Mouse (Mus musculus) cerebellum, adult 2 months (tissue): ENCODE results near the gene Mroh2a. TPM values are rescaled to one million over a fixed set of nuclear protein-coding genes. Genes with fewer than 3 reads are reported as not detected.

ENCODE experiments used
- DNase-seq, 2 experiments: peaks; one replicate each; pipeline ENCODE4 v3.0.0; 2021
- H3K27ac ChIP-seq: fragments of 200-500 bp; 2 replicates; pipeline ENCODE4 v1.5.1; 2012; ENCODE audit warnings: low read length, control low read depth, inconsistent platforms; ENCODE audit not compliant: insufficient read depth
- H3K27me3 ChIP-seq: fragments of 200-500 bp; 2 replicates; pipeline ENCODE4 v1.6.1; 2012; ENCODE audit warnings: inconsistent platforms, mild to moderate bottlenecking, low read length, moderate library complexity; ENCODE audit not compliant: control insufficient read depth, insufficient read depth
- H3K4me1 ChIP-seq: fragments of 200-500 bp; 2 replicates; pipeline ENCODE4 v1.6.1; 2011; ENCODE audit warnings: low read length; ENCODE audit not compliant: control insufficient read depth, insufficient read depth
- H3K4me3 ChIP-seq: fragments of 200-500 bp; replicated peaks from 2 replicates; pipeline ENCODE3; 2011; ENCODE audit warnings: mild to moderate bottlenecking, low read depth, low read length, control low read depth; ENCODE audit not compliant: insufficient read depth
- CTCF ChIP-seq: fragments of 200-500 bp; IDR thresholded peaks from 2 replicates; pipeline ENCODE4 v1.5.1; 2011; ENCODE audit warnings: low read depth, mild to moderate bottlenecking, control low read depth, low read length, moderate library complexity, borderline replicate concordance; ENCODE audit not compliant: insufficient read depth
- POLR2A ChIP-seq: fragments of 200-500 bp; IDR thresholded peaks from 2 replicates; pipeline ENCODE4 v1.6.1; 2011; ENCODE audit warnings: low read length, control low read depth, borderline replicate concordance; ENCODE audit not compliant: insufficient read depth
- WGBS: fragments of 180-500 bp; shearing (Covaris S2); methylation state at CpG from one replicate; pipeline ENCODE4 v1.1.7; 2018; 5-methylcytosine and 5-hydroxymethylcytosine counted together
- polyA plus RNA-seq: library from polyadenylated mRNA; depleted of rRNA; stranded (reverse); fragments of >200 nt; gene quantifications from 2 replicates; pipeline ENCODE4 v1.2.3, GENCODE M21; 2012

The Mroh2a gene
- polyA plus RNA-seq, 1 experiment = 0.25 TPM

GRCm38 (mm10) chr1:88254793-88255465, 28.1 kb downstream of the Mroh2a start:
- Histone ChIP-seq H3K4me3 (no peak overlapping the region), H3K27ac (no peak overlapping the region), H3K27me3 (no peaks in the 10 kb centered on the region), H3K4me1 (peaks cover 30% of the 10 kb centered on the region)
- TF ChIP-seq POLR2A (no peak), CTCF (no peak)
- DNase-seq = no peak
- WGBS = 47% methylated on average over 12 of the region's 12 CpGs

GRCm38 (mm10) chr1:88255466-88255857, 28.7 kb downstream of the Mroh2a start:
- TF ChIP-seq POLR2A (no peak), CTCF (no peak)
- Histone ChIP-seq H3K4me3 (no peak overlapping the region), H3K27me3 (no peaks in the 10 kb centered on the region), H3K4me1 (peaks cover 30% of the 10 kb centered on the region), H3K27ac (no peak overlapping the region)
- 49% methylated on average over 2 of the region's 2 CpGs for WGBS
- no peak for DNase-seq

- 62% methylated on average over 13 of the region's 13 CpGs for WGBS
- no peak overlapping the region for H3K27ac ChIP-seq
- DNase-seq = no peak
- TF ChIP-seq POLR2A (no peak), CTCF (no peak)
- no peaks in the 10 kb centered on the region for H3K27me3 ChIP-seq
- H3K4me3 ChIP-seq = no peak overlapping the region
- H3K4me1 ChIP-seq = peaks cover 30% of the 10 kb centered on the region
Measured at GRCm38 (mm10) chr1:88255989-88256754, 29.4 kb downstream of the Mroh2a start.

- H3K27ac ChIP-seq = no peak overlapping the region
- 82% methylated on average over 10 of the region's 10 CpGs for WGBS
- H3K4me3 ChIP-seq = no peak overlapping the region
- no peaks in the 10 kb centered on the region for H3K27me3 ChIP-seq
- no peak for DNase-seq
- H3K4me1 ChIP-seq = peaks cover 30% of the 10 kb centered on the region
- TF ChIP-seq CTCF = no peak
- no peak for TF ChIP-seq POLR2A
Measured at GRCm38 (mm10) chr1:88256886-88257663, 30.3 kb downstream of the Mroh2a start.

- 88% methylated on average over 6 of the region's 6 CpGs for WGBS
- H3K4me1 ChIP-seq = peaks cover 30% of the 10 kb centered on the region
- no peaks in the 10 kb centered on the region for H3K27me3 ChIP-seq
- H3K4me3 ChIP-seq = no peak overlapping the region
- no peak overlapping the region for H3K27ac ChIP-seq
- TF ChIP-seq POLR2A (no peak), CTCF (no peak)
- DNase-seq = no peak
Measured at GRCm38 (mm10) chr1:88257681-88258080, 30.9 kb downstream of the Mroh2a start.

GRCm38 (mm10) chr1:88258361-88258760, 31.6 kb downstream of the Mroh2a start:
- no peak for TF ChIP-seq POLR2A
- no peak for TF ChIP-seq CTCF
- no peak for DNase-seq
- peaks cover 30% of the 10 kb centered on the region for H3K4me1 ChIP-seq
- WGBS = 58% methylated on average over 6 of the region's 6 CpGs
- H3K27me3 ChIP-seq = no peaks in the 10 kb centered on the region
- H3K27ac ChIP-seq = no peak overlapping the region
- H3K4me3 ChIP-seq = no peak overlapping the region

GRCm38 (mm10) chr1:88258881-88259642, 32.3 kb downstream of the Mroh2a start:
- 53% methylated on average over 8 of the region's 8 CpGs for WGBS
- DNase-seq = no peak
- Histone ChIP-seq H3K27ac (no peak overlapping the region), H3K4me3 (no peak overlapping the region), H3K27me3 (no peaks in the 10 kb centered on the region), H3K4me1 (peaks cover 30% of the 10 kb centered on the region)
- TF ChIP-seq CTCF (no peak), POLR2A (no peak)
